9 mouse cellular contexts compared by ENCODE assay signal in the genomic region with DNA sequence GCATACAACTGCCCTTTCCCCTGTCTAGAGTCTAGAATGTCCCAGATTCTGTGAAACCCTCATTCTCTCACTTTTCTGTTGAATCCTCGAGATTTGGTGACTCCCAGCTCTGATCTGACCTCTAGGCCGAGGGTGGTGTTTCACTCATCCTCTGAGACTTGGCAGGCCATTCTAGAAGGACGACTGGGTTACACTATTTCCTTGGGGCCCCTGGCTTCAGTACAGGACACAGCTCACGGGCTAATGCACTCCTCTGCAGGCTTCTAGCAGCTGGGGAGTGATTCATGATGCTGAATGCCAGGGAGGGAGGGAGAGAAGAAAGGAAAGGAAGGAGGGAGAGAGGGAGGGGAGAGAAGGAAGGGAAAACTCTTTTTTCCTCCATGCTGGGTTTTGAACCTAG. TPM values are rescaled to one million over a fixed set of nuclear protein-coding genes. Genes with fewer than 3 reads are reported as not detected.
A peak's percentile ranks its signal among the peaks of the same experiment; 100 is the strongest.
DNase-seq lines count a peak whose midpoint lies in the region; ATAC-seq lines count a peak whose summit lies in the region.
"Had no signal": no experiment of that assay in that cellular context is flagged by ENCODE, and none has a peak within 500 bp of the region (broad histone marks: within the 10 kb centered on the region; RNA-seq: fewer than 3 reads in every experiment).

No protein-coding gene starts in this region.

- no peaks in the 10 kb centered on the region for H3K27me3 ChIP-seq in liver, embryonic 15.5 days
- H3K27me3 ChIP-seq in embryonic facial prominence, embryonic 13.5 days: no peaks in the 10 kb centered on the region
- H3K27me3 ChIP-seq in heart, embryonic 16.5 days (ENCODE audit: control insufficient read depth, insufficient read depth, low read length): no peaks in the 10 kb centered on the region
- no peaks in the 10 kb centered on the region for H3K27me3 ChIP-seq in neural tube, embryonic 14.5 days (ENCODE audit: control insufficient read depth, insufficient read depth, low read length)

- no peak overlapping the region for H3K4me3 ChIP-seq in liver, embryonic 15.5 days (replicated peaks)
- no peak overlapping the region for H3K4me3 ChIP-seq in embryonic facial prominence, embryonic 13.5 days
- H3K4me3 ChIP-seq in heart, embryonic 16.5 days (ENCODE audit: low read length): no peak overlapping the region
- no peak overlapping the region for H3K4me3 ChIP-seq in neural tube, embryonic 14.5 days (ENCODE audit: low read depth, low read length)

- peaks cover 25% of the 10 kb centered on the region for H3K4me1 ChIP-seq in liver, embryonic 15.5 days (replicated peaks)
- H3K4me1 ChIP-seq in embryonic facial prominence, embryonic 13.5 days: peaks cover 22% of the 10 kb centered on the region
- H3K4me1 ChIP-seq in heart, embryonic 16.5 days (ENCODE audit: control insufficient read depth, insufficient read depth, low read length): peaks cover 19% of the 10 kb centered on the region
- H3K4me1 ChIP-seq in neural tube, embryonic 14.5 days (ENCODE audit: control insufficient read depth, insufficient read depth, low read length): peaks cover 11% of the 10 kb centered on the region

- no peak overlapping the region for H3K9ac ChIP-seq in liver, embryonic 15.5 days
- H3K9ac ChIP-seq in embryonic facial prominence, embryonic 13.5 days: peak overlapping the region; percentile 46; the same call in 1 of the 2 replicates
- H3K9ac ChIP-seq in heart, embryonic 16.5 days (ENCODE audit: low read length): peak overlapping the region; percentile 62
- H3K9ac ChIP-seq in neural tube, embryonic 14.5 days (replicated peaks; ENCODE audit: low read depth, low read length): no peak overlapping the region

- ATAC-seq in liver, embryonic 15.5 days (ENCODE audit: insufficient read depth): no peak
- no peak for ATAC-seq in embryonic facial prominence, embryonic 13.5 days (ENCODE audit: insufficient number of reproducible peaks, insufficient read depth, low FRiP score, low TSS enrichment, low read depth)
- no peak for ATAC-seq in heart, embryonic 16.5 days (replicated peaks; ENCODE audit: extremely low read depth, insufficient read depth, low FRiP score)
- no peak for ATAC-seq in neural tube, embryonic 14.5 days (ENCODE audit: low read depth)
- ATAC-seq in granulocyte monocyte progenitor cell, adult 5-6 weeks (replicated peaks; ENCODE audit: poor library complexity, severe bottlenecking): no peak

- 32% methylated on average over 4 of the region's 4 CpGs for WGBS in liver, embryonic 15.5 days (ENCODE audit: insufficient replicate concordance)
- 28% methylated on average over 4 of the region's 4 CpGs for WGBS in embryonic facial prominence, embryonic 13.5 days
- WGBS in heart, embryonic 16.5 days: 22% methylated on average over 4 of the region's 4 CpGs
- WGBS in neural tube, embryonic 14.5 days: 41% methylated on average over 4 of the region's 4 CpGs

- DNase-seq in liver: no peak
- DNase-seq in cerebellum, postnatal 36 days: no peak
- no peak for DNase-seq in urinary bladder, postnatal 10 days (ENCODE audit: low spot score)

- 0 out of 2 replicates have a peak overlapping the region, but pooled peaks have one; percentile 14 for H3K27ac ChIP-seq in liver, embryonic 15.5 days (replicated peaks)
- H3K27ac ChIP-seq in embryonic facial prominence, embryonic 13.5 days: peak overlapping the region; percentile 83
- H3K27ac ChIP-seq in heart, embryonic 16.5 days (ENCODE audit: low read length): peak overlapping the region; percentile 82
- H3K27ac ChIP-seq in neural tube, embryonic 14.5 days (ENCODE audit: low read depth, low read length): 0 out of 2 replicates have a peak overlapping the region, but pooled peaks have one; percentile 58

- H3K36me3 ChIP-seq in liver, embryonic 15.5 days (replicated peaks): no peaks in the 10 kb centered on the region
- no peaks in the 10 kb centered on the region for H3K36me3 ChIP-seq in embryonic facial prominence, embryonic 13.5 days
- H3K36me3 ChIP-seq in heart, embryonic 16.5 days (ENCODE audit: control insufficient read depth, insufficient read depth): no peaks in the 10 kb centered on the region
- no peaks in the 10 kb centered on the region for H3K36me3 ChIP-seq in neural tube, embryonic 14.5 days (ENCODE audit: control insufficient read depth, insufficient read depth, low read length)

- H3K9me3 ChIP-seq in liver, embryonic 15.5 days (replicated peaks): no peaks in the 10 kb centered on the region
- H3K9me3 ChIP-seq in embryonic facial prominence, embryonic 13.5 days: no peaks in the 10 kb centered on the region
- no peaks in the 10 kb centered on the region for H3K9me3 ChIP-seq in heart, embryonic 16.5 days (replicated peaks; ENCODE audit: control insufficient read depth, low read length)
- no peaks in the 10 kb centered on the region for H3K9me3 ChIP-seq in neural tube, embryonic 14.5 days (ENCODE audit: control insufficient read depth, low read length)

- H3K4me2 ChIP-seq in liver, embryonic 15.5 days: no peak overlapping the region
- H3K4me2 ChIP-seq in embryonic facial prominence, embryonic 13.5 days: no peak overlapping the region
- peak overlapping the region; percentile 47; the same call in 1 of the 2 replicates for H3K4me2 ChIP-seq in heart, embryonic 16.5 days (ENCODE audit: low read depth, low read length)
- H3K4me2 ChIP-seq in neural tube, embryonic 14.5 days (ENCODE audit: low read depth, low read length): no peak overlapping the region

RNA-seq across cellular contexts. Expression of a gene that starts 22.1 kb away (rescaled TPM):
- polyA plus RNA-seq in liver, embryonic 15.5 days (2015; fragmentation: Nextera tagmentation; extraction: Ambion mirVana): not detected in 2 replicates
- not detected in 2 replicates for polyA plus RNA-seq in embryonic facial prominence, embryonic 13.5 days (2015; fragmentation: Nextera tagmentation; extraction: Ambion mirVana)
- polyA plus RNA-seq in heart, embryonic 16.5 days (2015; fragmentation: Nextera tagmentation; extraction: Ambion mirVana): not detected in 2 replicates
- polyA plus RNA-seq in neural tube, embryonic 14.5 days (2014; fragmentation: Nextera tagmentation; extraction: Ambion mirVana): not detected in 2 replicates
- total RNA-seq in granulocyte monocyte progenitor cell, adult 5-6 weeks (2014; fragmentation: Nextera tagmentation): not detected in 2 replicates
- not detected in 2 replicates for total RNA-seq in granulocyte monocyte progenitor cell, adult 5-6 weeks (2017)
- polyA plus RNA-seq: limb, embryonic 11.5 days had no signal

RNA-seq across cellular contexts. Expression of a gene that starts 22.2 kb away (rescaled TPM):
- not detected in 2 replicates for polyA plus RNA-seq in liver, embryonic 15.5 days (2015; fragmentation: Nextera tagmentation; extraction: Ambion mirVana)
- polyA plus RNA-seq in embryonic facial prominence, embryonic 13.5 days (2015; fragmentation: Nextera tagmentation; extraction: Ambion mirVana): not detected in 2 replicates
- polyA plus RNA-seq in heart, embryonic 16.5 days (2015; fragmentation: Nextera tagmentation; extraction: Ambion mirVana): not detected in 2 replicates
- not detected in 2 replicates for polyA plus RNA-seq in neural tube, embryonic 14.5 days (2014; fragmentation: Nextera tagmentation; extraction: Ambion mirVana)
- not detected in 2 replicates for total RNA-seq in granulocyte monocyte progenitor cell, adult 5-6 weeks (2014; fragmentation: Nextera tagmentation)
- not detected in 2 replicates for total RNA-seq in granulocyte monocyte progenitor cell, adult 5-6 weeks (2017)

Comparison
In these comparisons a context has a peak if more than half of its experiments do, and no peak if none do; other contexts are left out.
1. H3K27ac ChIP-seq: peak in every context shown above with its lines; median percentile 83 in embryonic facial prominence, embryonic 13.5 days; 82 in heart, embryonic 16.5 days; 58 in neural tube, embryonic 14.5 days; 14 in liver, embryonic 15.5 days.
2. H3K9ac ChIP-seq: peak in embryonic facial prominence, embryonic 13.5 days (single experiment) and heart, embryonic 16.5 days (single experiment); none in liver, embryonic 15.5 days (single experiment) and neural tube, embryonic 14.5 days (single experiment).